Mouse (Mus musculus) midbrain, embryonic 16.5 days (tissue): Measurements from ENCODE around the gene Cd69. TPM values are rescaled to one million over a fixed set of nuclear protein-coding genes. Genes with fewer than 3 reads are reported as not detected.

Experiments
- ATAC-seq: fragments of 200-750 bp; cut with Nextera tagmentation; 2 replicates; pipeline ENCODE4 v1.8.0; 2017; ENCODE audit warnings: moderate TSS enrichment
- H3K27ac ChIP-seq: fragments of 300-500 bp; sonication (generic); 2 replicates; pipeline ENCODE4 v1.5.1; 2014; ENCODE audit warnings: mild to moderate bottlenecking, low read length, mixed read lengths
- H3K27me3 ChIP-seq: fragments of 300-500 bp; sonication (generic); 2 replicates; pipeline ENCODE4 v1.6.1; 2014; ENCODE audit warnings: low read depth, low read length, mixed read lengths; ENCODE audit not compliant: control insufficient read depth, insufficient read depth
- H3K36me3 ChIP-seq: fragments of 300-500 bp; sonication (generic); 2 replicates; pipeline ENCODE4 v1.6.1; 2014; ENCODE audit warnings: mild to moderate bottlenecking, low read length, moderate library complexity, mixed read lengths; ENCODE audit not compliant: control insufficient read depth, insufficient read depth
- H3K4me1 ChIP-seq: fragments of 300-500 bp; sonication (generic); 2 replicates; pipeline ENCODE4 v1.6.1; 2014; ENCODE audit warnings: mild to moderate bottlenecking, low read length, mixed read lengths; ENCODE audit not compliant: control insufficient read depth, insufficient read depth
- H3K4me2 ChIP-seq: fragments of 300-500 bp; sonication (generic); 2 replicates; pipeline ENCODE4 v1.6.1; 2014; ENCODE audit warnings: mild to moderate bottlenecking, low read length, mixed read lengths
- H3K4me3 ChIP-seq: fragments of 300-500 bp; sonication (generic); 2 replicates; pipeline ENCODE4 v1.5.1; 2014; ENCODE audit warnings: low read depth, mild to moderate bottlenecking, low read length, moderate library complexity, mixed read lengths
- H3K9ac ChIP-seq: fragments of 300-500 bp; sonication (generic); 2 replicates; pipeline ENCODE4 v1.6.1; 2014; ENCODE audit warnings: low read depth, low read length, mixed read lengths
- H3K9me3 ChIP-seq: fragments of 300-500 bp; sonication (generic); replicated peaks from 2 replicates; pipeline ENCODE4 v1.6.1; 2014; ENCODE audit warnings: mild to moderate bottlenecking, low read length, mixed read lengths; ENCODE audit not compliant: control insufficient read depth, poor library complexity, severe bottlenecking
- WGBS: fragments of 180-500 bp; shearing (Covaris S2); extraction: QIAGEN DNeasy Blood & Tissue Kit; methylation state at CpG from one replicate; pipeline ENCODE4 v1.1.7; 2014; 5-methylcytosine and 5-hydroxymethylcytosine counted together
- polyA plus RNA-seq: library from polyadenylated mRNA; unstranded; fragments of >200 nt; fragmentation: Nextera tagmentation; extraction: Ambion mirVana; gene quantifications from 2 replicates; pipeline ENCODE4 v1.2.1, GENCODE M21; 2015

Cd69 gene
- polyA plus RNA-seq, 1 experiment from 2014 or later = not detected

GRCm38 (mm10) chr6:129260034-129260433, 15.2 kb downstream of the Cd69 start:
- Histone ChIP-seq H3K4me3 (no peak overlapping the region), H3K4me1 (no peaks in the 10 kb centered on the region), H3K4me2 (no peak overlapping the region), H3K27ac (no peak overlapping the region), H3K9ac (no peak overlapping the region), H3K9me3 (no peaks in the 10 kb centered on the region), H3K36me3 (no peaks in the 10 kb centered on the region), H3K27me3 (no peaks in the 10 kb centered on the region)
- no peak for ATAC-seq

GRCm38 (mm10) chr6:129256018-129256417, 19.2 kb downstream of the Cd69 start:
- no peak overlapping the region for H3K4me2 ChIP-seq
- H3K4me1 ChIP-seq = no peaks in the 10 kb centered on the region
- no peaks in the 10 kb centered on the region for H3K27me3 ChIP-seq
- no peaks in the 10 kb centered on the region for H3K9me3 ChIP-seq
- H3K9ac ChIP-seq = no peak overlapping the region
- WGBS = 53% methylated on average over 7 of the region's 7 CpGs
- no peak overlapping the region for H3K27ac ChIP-seq
- ATAC-seq = 0 out of 2 replicates have a peak, but pooled peaks have one; percentile 14
- H3K4me3 ChIP-seq = no peak overlapping the region
- H3K36me3 ChIP-seq = no peaks in the 10 kb centered on the region

- no peak overlapping the region for H3K27ac ChIP-seq
- H3K4me3 ChIP-seq = no peak overlapping the region
- 0 out of 2 replicates have a peak, but pooled peaks have one; percentile 17 for ATAC-seq
- no peaks in the 10 kb centered on the region for H3K9me3 ChIP-seq
- no peaks in the 10 kb centered on the region for H3K4me1 ChIP-seq
- H3K36me3 ChIP-seq = no peaks in the 10 kb centered on the region
- 18% methylated on average over 4 of the region's 4 CpGs for WGBS
- H3K27me3 ChIP-seq = no peaks in the 10 kb centered on the region
- H3K9ac ChIP-seq = no peak overlapping the region
- no peak overlapping the region for H3K4me2 ChIP-seq
These were observed 20.2 kb downstream of the Cd69 start for GRCm38 (mm10) chr6:129254949-129255602.

- H3K4me3 ChIP-seq = no peak overlapping the region
- ATAC-seq = no peak
These were observed 20.9 kb downstream of the Cd69 start for GRCm38 (mm10) chr6:129254314-129254713.

GRCm38 (mm10) chr6:129248243-129248642, 27.0 kb downstream of the Cd69 start:
- Histone ChIP-seq H3K27ac (no peak overlapping the region), H3K4me2 (no peak overlapping the region), H3K9me3 (no peaks in the 10 kb centered on the region), H3K4me3 (no peak overlapping the region), H3K4me1 (no peaks in the 10 kb centered on the region), H3K36me3 (no peaks in the 10 kb centered on the region), H3K27me3 (no peaks in the 10 kb centered on the region), H3K9ac (no peak overlapping the region)
- ATAC-seq = no peak

More at GRCm38 (mm10) chr6:129254314-129254713, 20.9 kb downstream of the Cd69 start:
- Histone ChIP-seq H3K27ac (no peak overlapping the region), H3K4me2 (no peak overlapping the region), H3K27me3 (no peaks in the 10 kb centered on the region), H3K36me3 (no peaks in the 10 kb centered on the region), H3K4me1 (no peaks in the 10 kb centered on the region), H3K9ac (no peak overlapping the region), H3K9me3 (no peaks in the 10 kb centered on the region)
- WGBS = 81% methylated on average over 4 of the region's 4 CpGs

- Histone ChIP-seq H3K4me2 (no peak overlapping the region), H3K27ac (no peak overlapping the region), H3K9ac (no peak overlapping the region), H3K4me1 (no peaks in the 10 kb centered on the region), H3K4me3 (no peak overlapping the region), H3K9me3 (no peaks in the 10 kb centered on the region), H3K36me3 (no peaks in the 10 kb centered on the region), H3K27me3 (no peaks in the 10 kb centered on the region)
- no peak for ATAC-seq
- 82% methylated on average over 1 of the region's 1 CpGs for WGBS
These were observed 28.2 kb downstream of the Cd69 start for GRCm38 (mm10) chr6:129246992-129247391.

GRCm38 (mm10) chr6:129245793-129246192, 29.4 kb downstream of the Cd69 start:
- Histone ChIP-seq H3K4me2 (no peak overlapping the region), H3K36me3 (no peaks in the 10 kb centered on the region), H3K27ac (no peak overlapping the region), H3K4me1 (no peaks in the 10 kb centered on the region), H3K27me3 (no peaks in the 10 kb centered on the region), H3K9me3 (no peaks in the 10 kb centered on the region), H3K9ac (no peak overlapping the region), H3K4me3 (no peak overlapping the region)
- no peak for ATAC-seq

- WGBS = 69% methylated on average over 6 of the region's 6 CpGs
- no peaks in the 10 kb centered on the region for H3K36me3 ChIP-seq
- H3K9ac ChIP-seq = no peak overlapping the region
- no peaks in the 10 kb centered on the region for H3K9me3 ChIP-seq
- peaks cover 3% of the 10 kb centered on the region; the same call in 1 of the 2 replicates for H3K4me1 ChIP-seq
- no peak overlapping the region for H3K27ac ChIP-seq
- no peak overlapping the region for H3K4me2 ChIP-seq
- H3K27me3 ChIP-seq = no peaks in the 10 kb centered on the region
- ATAC-seq = no peak
- H3K4me3 ChIP-seq = no peak overlapping the region
These were observed 33.3 kb downstream of the Cd69 start for GRCm38 (mm10) chr6:129241907-129242306.

GRCm38 (mm10) chr6:129241471-129241870, 33.8 kb downstream of the Cd69 start:
- peaks cover 3% of the 10 kb centered on the region; the same call in 1 of the 2 replicates for H3K4me1 ChIP-seq
- no peaks in the 10 kb centered on the region for H3K9me3 ChIP-seq
- H3K27ac ChIP-seq = no peak overlapping the region
- H3K9ac ChIP-seq = no peak overlapping the region
- no peak overlapping the region for H3K4me3 ChIP-seq
- no peak for ATAC-seq
- no peaks in the 10 kb centered on the region for H3K27me3 ChIP-seq
- WGBS = 67% methylated on average over 5 of the region's 5 CpGs
- H3K4me2 ChIP-seq = no peak overlapping the region
- H3K36me3 ChIP-seq = no peaks in the 10 kb centered on the region
